Mouse (Mus musculus): Measurements from ENCODE around the gene Uba2. TPM values are rescaled to one million over a fixed set of nuclear protein-coding genes. Genes with fewer than 3 reads are reported as not detected.

Gene Uba2
- polyA plus RNA-seq, 1 experiment from 2014 or later, result 203 TPM

Other genes with a start within 250 kb of the Uba2 start
- not detected in 2 replicates for gene Scgb2b26, start 224.6 kb downstream of the Uba2 start, polyA plus RNA-seq (2014; fragmentation: Nextera tagmentation; extraction: Ambion mirVana)
- gene Scgb2b27, start 155.7 kb downstream of the Uba2 start, polyA plus RNA-seq (2014; fragmentation: Nextera tagmentation; extraction: Ambion mirVana), result not detected in 2 replicates
- not detected in 2 replicates for gene Scgb1b27, start 148.1 kb downstream of the Uba2 start, polyA plus RNA-seq (2014; fragmentation: Nextera tagmentation; extraction: Ambion mirVana)
- not detected in 2 replicates for gene Scgb1b30, start 74.2 kb downstream of the Uba2 start, polyA plus RNA-seq (2014; fragmentation: Nextera tagmentation; extraction: Ambion mirVana)
- 2.8 TPM in 2 replicates for gene Wtip, start 36.3 kb downstream of the Uba2 start, polyA plus RNA-seq (2014; fragmentation: Nextera tagmentation; extraction: Ambion mirVana)
- gene Pdcd2l, start 27.1 kb upstream of the Uba2 start, polyA plus RNA-seq (2014; fragmentation: Nextera tagmentation; extraction: Ambion mirVana), result 67.7 and 77.4 TPM in 2 replicates
- 192 and 216 TPM in 2 replicates for gene Gpi1, start 60.7 kb upstream of the Uba2 start, polyA plus RNA-seq (2014; fragmentation: Nextera tagmentation; extraction: Ambion mirVana)
- gene Gm6096, start 81.4 kb upstream of the Uba2 start, polyA plus RNA-seq (2014; fragmentation: Nextera tagmentation; extraction: Ambion mirVana), result 0.84 TPM in 1 of 2 replicates, not detected in the other
- gene 4931406P16Rik, start 144.0 kb upstream of the Uba2 start, polyA plus RNA-seq (2014; fragmentation: Nextera tagmentation; extraction: Ambion mirVana), result 36.7 and 40.6 TPM in 2 replicates
- gene Lsm14a, start 223.7 kb upstream of the Uba2 start, polyA plus RNA-seq (2014; fragmentation: Nextera tagmentation; extraction: Ambion mirVana), result 46.1 and 48.9 TPM in 2 replicates